ENCODE assay signal across 9 mouse cellular contexts in genomic region chr7:37360171-37360570, GRCm38 (mm10).
DNase-seq lines count a peak whose midpoint lies in the region; ATAC-seq and TF ChIP-seq lines count a peak whose summit lies in the region.
"Had no signal": no experiment of that assay in that cellular context is flagged by ENCODE, and none has a peak within 500 bp of the region (broad histone marks: within the 10 kb centered on the region; RNA-seq: fewer than 3 reads in every experiment).

No protein-coding gene starts in this region.

- H3K4me3 ChIP-seq in layer of hippocampus, adult 2 months, result no peak overlapping the region
- H3K4me3 ChIP-seq: lung, embryonic 15.5 days had no signal

- DNase-seq in adrenal gland, postnatal 14 days, result peak; percentile 36
- DNase-seq in adrenal gland, adult 8-10 months, result no peak
- DNase-seq in layer of hippocampus, adult 2 months (ENCODE audit: low spot score in 2 of 2), result no peak
- no peak for DNase-seq in layer of hippocampus, adult 9-11 months
- peak; percentile 55 for DNase-seq in R1 (ENCODE audit: low read depth, low spot score)
- peak; percentile 30 for DNase-seq in induced T-regulatory cell, adult 2 months (ENCODE audit: low read depth)
- no peak for DNase-seq in Muller cell, postnatal 12 days (ENCODE audit: inconsistent ontology term)

- peak overlapping the region; percentile 62; the same call in 1 of the 2 replicates for H3K27ac ChIP-seq in layer of hippocampus, adult 2 months
- H3K27ac ChIP-seq: lung, embryonic 15.5 days had no signal

- ATAC-seq in monocyte, adult 5-6 weeks (replicated peaks; ENCODE audit: insufficient number of reproducible peaks, low FRiP score, low TSS enrichment, poor library complexity, severe bottlenecking), result no peak

- TF ChIP-seq CTCF in layer of hippocampus, adult 2 months (conservative IDR thresholded peaks at IDR 0.05), result peak; percentile 95

Comparison
In these comparisons a context has a peak if more than half of its experiments do, and no peak if none do; other contexts are left out.
1. DNase-seq: peak in adrenal gland, postnatal 14 days (single experiment), R1 (single experiment) and induced T-regulatory cell, adult 2 months (single experiment); none in adrenal gland, adult 8-10 months (single experiment), layer of hippocampus, adult 2 months (0 of 2), layer of hippocampus, adult 9-11 months (single experiment) and Muller cell, postnatal 12 days (single experiment).